Mouse (Mus musculus) MN1 (cell line): Measurements from ENCODE around the gene Entpd6.

Experiments used
- DNase-seq: peaks from one replicate; pipeline ENCODE4 v3.0.0-alpha.2; 2016; ENCODE audit warnings: low spot score

The Entpd6 gene

DNA sequence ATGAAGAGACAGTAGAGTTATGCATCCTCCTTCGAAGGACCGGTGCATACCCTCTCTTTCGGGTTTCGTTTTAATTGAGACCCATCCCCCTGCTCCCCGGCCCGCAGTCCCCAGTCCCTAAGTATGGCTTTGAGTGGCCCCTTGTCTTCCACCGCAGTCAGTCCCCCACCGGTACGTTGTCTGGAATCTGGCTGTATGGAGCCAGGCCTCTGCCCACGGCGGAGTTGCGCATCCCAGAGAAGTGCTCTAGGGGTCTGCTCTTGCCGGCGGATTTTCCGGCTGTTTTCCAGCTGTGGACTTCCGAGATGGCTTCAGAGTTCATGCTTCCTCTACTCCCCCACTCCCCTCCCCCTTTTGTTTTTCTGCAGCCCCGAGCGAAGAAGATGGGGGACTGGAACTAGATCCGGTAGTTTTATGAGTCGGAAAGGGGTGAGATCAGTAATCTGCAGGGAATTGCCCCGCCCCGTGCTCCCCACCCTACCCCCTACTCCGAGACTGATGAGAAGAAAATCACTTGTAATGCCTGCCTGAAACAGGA lies 38.5 kb downstream of the Entpd6 start:
- peak; percentile 23 for DNase-seq

DNA sequence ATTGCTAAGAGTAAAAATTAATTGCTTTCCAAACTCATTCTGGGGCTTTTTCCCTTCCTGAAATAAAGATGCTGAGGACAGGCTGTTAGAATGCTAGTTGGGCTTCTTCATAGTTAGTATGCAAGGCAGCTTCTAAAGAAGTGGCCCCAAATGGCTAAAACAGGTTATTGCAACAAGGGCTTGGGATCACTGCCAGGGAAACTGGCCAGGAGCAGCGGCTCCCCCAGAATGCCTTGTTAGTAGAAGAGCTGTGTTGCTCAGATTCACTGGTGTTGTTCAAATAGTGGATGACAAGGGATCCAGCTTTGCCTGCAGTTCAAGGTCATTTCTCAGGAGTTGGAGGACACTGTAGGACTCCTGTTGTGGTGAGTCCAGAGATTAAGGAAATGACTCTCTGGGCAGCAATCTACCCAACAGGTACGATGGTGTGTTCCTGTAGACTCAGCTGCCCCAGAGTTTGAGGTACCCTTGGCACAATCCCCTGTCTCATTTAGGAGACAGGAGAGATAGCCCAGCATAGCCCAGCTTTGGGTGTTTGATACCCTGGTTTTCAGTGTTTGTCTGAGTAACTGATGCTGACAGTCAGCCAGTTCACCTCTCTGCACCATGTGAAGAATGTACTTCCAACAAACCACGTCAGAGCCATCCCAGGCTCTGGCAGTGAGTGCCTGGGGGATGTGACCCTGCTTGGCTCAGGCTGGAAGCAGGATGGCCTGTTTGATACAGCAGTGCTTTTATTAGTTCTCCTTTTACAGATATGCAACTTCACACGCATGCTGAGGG lies 40.1 kb downstream of the Entpd6 start:
- peak; percentile 71 for DNase-seq

- no peak for DNase-seq
Observed at GRCm38 (mm10) chr2:150793320-150793719, 44.5 kb downstream of the Entpd6 start.

- DNase-seq, result no peak
Observed at GRCm38 (mm10) chr2:150798084-150798483, 49.2 kb downstream of the Entpd6 start.

GRCm38 (mm10) chr2:150800616-150801015 lies 51.8 kb downstream of the Entpd6 start:
- DNase-seq, result no peak

DNA sequence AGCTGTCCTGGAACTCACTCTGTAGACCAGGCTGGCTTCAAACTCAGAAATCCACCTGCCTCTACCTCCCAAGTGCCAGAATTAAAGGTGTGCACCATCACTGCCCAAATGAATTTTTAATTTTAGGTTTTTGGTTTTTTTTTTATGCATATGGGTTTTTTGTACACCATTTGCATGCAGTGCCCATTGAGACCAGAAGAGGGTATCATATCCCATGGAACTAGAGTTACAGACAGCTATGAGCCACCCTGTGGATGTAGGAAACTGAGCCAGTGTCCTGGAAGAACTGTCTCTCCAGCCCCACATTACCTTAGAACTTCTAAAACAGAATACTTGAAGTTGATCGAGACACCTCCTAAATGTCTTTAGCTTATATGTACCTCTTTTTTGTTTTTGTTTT lies 54.2 kb downstream of the Entpd6 start:
- DNase-seq, result peak; percentile 28

- DNase-seq, result no peak
Observed at GRCm38 (mm10) chr2:150808381-150808780, 59.5 kb downstream of the Entpd6 start.

DNA sequence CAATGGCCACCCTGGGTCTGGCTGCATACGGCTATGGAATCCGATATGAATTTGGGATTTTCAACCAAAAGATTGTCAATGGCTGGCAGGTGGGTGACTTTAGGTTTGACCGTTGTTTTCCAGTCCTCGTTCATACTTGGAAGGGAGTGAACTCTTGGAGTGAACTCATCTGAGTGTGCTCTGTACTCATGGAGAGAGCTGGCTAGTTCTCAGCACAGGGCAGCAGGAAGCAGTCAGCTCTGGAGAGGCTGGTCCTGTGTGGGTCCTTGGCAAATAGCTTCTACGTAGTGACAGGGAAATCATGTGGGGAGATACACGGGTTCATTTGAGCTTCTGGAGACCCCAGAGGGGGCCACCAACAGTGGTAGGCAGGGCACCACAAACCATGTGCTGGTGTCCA lies 60.0 kb downstream of the Entpd6 start:
- no peak for DNase-seq

DNA sequence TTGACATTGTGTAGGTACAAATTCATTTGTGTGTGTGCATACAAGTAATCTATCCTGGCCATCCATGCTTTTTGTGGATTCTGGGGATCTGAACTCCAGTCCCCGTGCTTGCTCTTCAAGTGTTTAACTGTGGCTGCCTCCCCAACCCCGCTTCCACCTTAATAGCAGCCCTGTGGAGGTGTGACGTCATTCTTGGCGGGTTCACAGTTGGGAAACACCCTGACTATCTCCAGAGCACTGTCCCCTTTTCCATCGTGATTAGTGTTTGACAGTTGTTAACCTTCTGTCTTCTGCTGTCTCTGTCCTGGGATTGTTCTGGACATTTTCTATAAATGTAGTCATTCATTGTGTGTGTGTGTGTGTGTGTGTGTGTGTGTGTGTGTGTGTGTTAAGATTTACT lies 61.8 kb downstream of the Entpd6 start:
- no peak for DNase-seq

DNA sequence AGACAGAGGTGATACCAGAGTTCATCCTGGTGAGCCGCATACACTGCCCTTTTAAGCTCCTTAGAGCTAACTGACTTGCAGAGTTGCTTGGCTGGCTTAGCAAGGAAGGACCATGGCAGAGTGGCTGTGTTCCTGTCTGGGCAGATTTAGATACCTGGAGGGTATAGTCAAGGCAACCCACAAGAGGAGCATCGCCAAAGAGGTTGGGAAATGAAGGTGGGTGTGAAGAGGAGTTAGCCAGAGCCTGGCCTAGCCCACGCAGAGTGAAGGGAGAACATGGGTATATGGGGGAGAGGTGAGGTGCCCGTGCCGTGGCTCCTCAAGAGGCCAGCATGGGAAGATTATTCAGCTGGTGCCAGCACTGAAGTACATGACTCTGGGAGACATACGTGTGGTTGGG lies 64.0 kb downstream of the Entpd6 start:
- no peak for DNase-seq

GRCm38 (mm10) chr2:150816676-150817402 lies 68.0 kb downstream of the Entpd6 start:
- DNase-seq, result no peak

DNA sequence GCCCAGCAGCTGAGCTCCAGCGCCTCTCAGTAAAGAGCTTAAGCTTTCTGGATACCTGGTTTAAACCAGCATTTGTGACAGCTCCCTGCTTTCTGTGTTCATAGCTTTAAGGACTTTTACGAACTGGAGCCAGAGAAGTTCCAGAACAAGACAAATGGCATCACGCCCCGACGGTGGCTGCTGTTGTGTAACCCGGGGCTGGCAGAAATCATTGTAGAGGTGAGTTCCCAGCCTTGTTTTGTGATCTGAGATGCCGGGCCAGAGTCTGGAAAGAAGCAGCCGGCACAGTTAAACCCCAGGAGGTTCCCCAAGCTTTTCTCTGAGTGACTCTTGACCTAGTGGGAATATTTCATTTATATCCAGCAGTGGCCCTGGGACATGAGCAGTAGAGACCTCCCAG lies 69.9 kb downstream of the Entpd6 start:
- no peak for DNase-seq

- no peak for DNase-seq
Observed at GRCm38 (mm10) chr2:150820720-150821119, 71.9 kb downstream of the Entpd6 start.
